Comparison of ENCODE assay signal across 13 mouse cellular contexts in genomic region chr17:67569865-67570264, GRCm38 (mm10).
"Had no signal": no experiment of that assay in that cellular context is flagged by ENCODE, and none has a peak within 500 bp of the region (broad histone marks: within the 10 kb centered on the region; RNA-seq: fewer than 3 reads in every experiment).

No protein-coding gene starts in this region.

- H3K4me3 ChIP-seq: limb, embryonic 15.5 days; liver, embryonic 12.5 days; midbrain, embryonic 15.5 days; neural tube, embryonic 13.5 days had no signal

- H3K36me3 ChIP-seq: limb, embryonic 15.5 days; liver, embryonic 12.5 days; midbrain, embryonic 15.5 days; neural tube, embryonic 13.5 days had no signal

- H3K9me3 ChIP-seq: limb, embryonic 15.5 days; liver, embryonic 12.5 days; midbrain, embryonic 15.5 days; neural tube, embryonic 13.5 days had no signal

- H3K27ac ChIP-seq: limb, embryonic 15.5 days; liver, embryonic 12.5 days; midbrain, embryonic 15.5 days; neural tube, embryonic 13.5 days had no signal

- ATAC-seq: inflammation-experienced regulatory T-cells, adult 6 months; liver, embryonic 12.5 days; midbrain, embryonic 15.5 days had no signal

- H3K27me3 ChIP-seq: limb, embryonic 15.5 days; liver, embryonic 12.5 days; midbrain, embryonic 15.5 days; neural tube, embryonic 13.5 days had no signal

- DNase-seq: kidney, adult 18-20 months; kidney, postnatal 10 days; layer of hippocampus, postnatal 36 days; retina, postnatal 1 day; right cerebral cortex, postnatal 4 days; spleen, adult 18-20 months; thymus, adult 18-20 months; thymus, postnatal 14 days had no signal

- H3K4me1 ChIP-seq: liver, embryonic 12.5 days; midbrain, embryonic 15.5 days had no signal

- H3K9ac ChIP-seq: limb, embryonic 15.5 days; liver, embryonic 12.5 days; midbrain, embryonic 15.5 days; neural tube, embryonic 13.5 days had no signal

- H3K4me2 ChIP-seq: limb, embryonic 15.5 days; liver, embryonic 12.5 days; midbrain, embryonic 15.5 days; neural tube, embryonic 13.5 days had no signal
